Mouse (Mus musculus): ENCODE results near the gene Bach2.

Bach2 gene

GRCm38 (mm10) chr4:32223563-32223962, 15.0 kb upstream of the Bach2 start:
- no peak for DNase-seq (ENCODE audit: low read depth, low spot score)

- DNase-seq (ENCODE audit: low read depth, low spot score), result no peak
Measured at GRCm38 (mm10) chr4:32225191-32225590, 13.4 kb upstream of the Bach2 start.

GRCm38 (mm10) chr4:32227970-32228557, 10.5 kb upstream of the Bach2 start:
- DNase-seq (ENCODE audit: low read depth, low spot score), result no peak

GRCm38 (mm10) chr4:32229266-32229665, 9.3 kb upstream of the Bach2 start:
- DNase-seq (ENCODE audit: low read depth, low spot score), result no peak

GRCm38 (mm10) chr4:32231258-32232055, 7.1 kb upstream of the Bach2 start:
- no peak for DNase-seq (ENCODE audit: low read depth, low spot score)

GRCm38 (mm10) chr4:32235920-32236705, 2.5 kb upstream of the Bach2 start:
- DNase-seq (ENCODE audit: low read depth, low spot score), result no peak

GRCm38 (mm10) chr4:32238921-32239748, 531 bp downstream of the Bach2 start:
- no peak for DNase-seq (ENCODE audit: low read depth, low spot score)

- no peak for DNase-seq (ENCODE audit: low read depth, low spot score)
Measured at GRCm38 (mm10) chr4:32239749-32240131, 1.1 kb downstream of the Bach2 start.

GRCm38 (mm10) chr4:32240457-32241030, 1.9 kb downstream of the Bach2 start:
- no peak for DNase-seq (ENCODE audit: low read depth, low spot score)

GRCm38 (mm10) chr4:32241351-32241980, 2.9 kb downstream of the Bach2 start:
- no peak for DNase-seq (ENCODE audit: low read depth, low spot score)

GRCm38 (mm10) chr4:32242122-32242615, 3.6 kb downstream of the Bach2 start:
- DNase-seq (ENCODE audit: low read depth, low spot score), result no peak

GRCm38 (mm10) chr4:32243458-32243857, 4.9 kb downstream of the Bach2 start:
- DNase-seq (ENCODE audit: low read depth, low spot score), result no peak

- DNase-seq (ENCODE audit: low read depth, low spot score), result no peak
Measured at GRCm38 (mm10) chr4:32244092-32244745, 5.6 kb downstream of the Bach2 start.

GRCm38 (mm10) chr4:32245586-32245985, 7.0 kb downstream of the Bach2 start:
- DNase-seq (ENCODE audit: low read depth, low spot score), result no peak

GRCm38 (mm10) chr4:32246020-32246419, 7.4 kb downstream of the Bach2 start:
- no peak for DNase-seq (ENCODE audit: low read depth, low spot score)

GRCm38 (mm10) chr4:32246801-32247200, 8.2 kb downstream of the Bach2 start:
- DNase-seq (ENCODE audit: low read depth, low spot score), result no peak

GRCm38 (mm10) chr4:32247463-32248113, 9.0 kb downstream of the Bach2 start:
- DNase-seq (ENCODE audit: low read depth, low spot score), result no peak

GRCm38 (mm10) chr4:32248236-32248635, 9.6 kb downstream of the Bach2 start:
- no peak for DNase-seq (ENCODE audit: low read depth, low spot score)

- DNase-seq (ENCODE audit: low read depth, low spot score), result no peak
Measured at GRCm38 (mm10) chr4:32248990-32249393, 10.4 kb downstream of the Bach2 start.

All from brain, embryonic 18.5 days (tissue).